In the genomic region with DNA sequence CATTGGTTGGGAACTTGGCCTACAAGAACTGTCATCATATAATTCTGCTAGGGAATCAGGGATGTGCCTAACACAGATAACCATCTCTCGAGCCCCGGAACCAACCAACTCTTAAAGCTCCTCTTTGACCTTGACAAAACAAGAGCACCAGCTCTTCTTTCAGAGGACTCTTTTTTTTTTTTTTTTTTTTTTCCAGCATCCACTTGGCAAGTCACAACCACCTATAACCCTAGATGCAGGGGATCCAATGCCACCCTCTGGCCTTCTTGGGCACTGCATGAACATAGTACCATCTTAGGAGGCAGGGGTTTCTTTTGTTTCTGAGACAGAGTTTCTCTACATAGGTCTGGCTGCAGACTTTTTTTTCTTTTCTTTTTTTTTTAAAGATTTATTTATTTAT, we compare ENCODE assay signal across 12 mouse cellular contexts. TPM values are rescaled to one million over a fixed set of nuclear protein-coding genes. Genes with fewer than 3 reads are reported as not detected.
DNase-seq lines count a peak whose midpoint lies in the region; ATAC-seq and TF ChIP-seq lines count a peak whose summit lies in the region.
"Had no signal": no experiment of that assay in that cellular context is flagged by ENCODE, and none has a peak within 500 bp of the region (broad histone marks: within the 10 kb centered on the region; RNA-seq: fewer than 3 reads in every experiment).

No protein-coding gene starts in this region.

- no peak overlapping the region for H3K9ac ChIP-seq in kidney, embryonic 14.5 days (ENCODE audit: low read depth, low read length)
- H3K9ac ChIP-seq in CH12.LX (ENCODE audit: insufficient read depth, low read depth): no peak overlapping the region
- H3K9ac ChIP-seq: liver, embryonic 14.5 days had no signal

- TF ChIP-seq RAD21 in CH12.LX (IDR thresholded peaks at IDR 0.05; ENCODE audit: low read depth, low read length): peak; percentile 15

- H3K79me2 ChIP-seq in CH12.LX (replicated peaks; ENCODE audit: control insufficient read depth, extremely low read depth, insufficient read depth, poor library complexity, severe bottlenecking): no peaks in the 10 kb centered on the region

- no peak for ATAC-seq in kidney, embryonic 14.5 days (ENCODE audit: low FRiP score, low TSS enrichment)
- ATAC-seq in megakaryocyte progenitor cell, adult 5-6 weeks (replicated peaks; ENCODE audit: poor library complexity): peak; percentile 70
- no peak for ATAC-seq in activated CD4-positive, CD25-positive, alpha-beta regulatory T cell, adult 4 months

- WGBS in kidney, adult 2 months: 56% methylated on average over 2 of the region's 2 CpGs
- 83% methylated on average over 2 of the region's 2 CpGs for WGBS in kidney, embryonic 14.5 days

- in situ Hi-C loops in CH12.LX (cut with MboI; ENCODE audit: low pct_ligation_motif_present, low pct_unique_long_range_greater_than_20kb, low sequenced_read_pairs): no loop called here

- DNase-seq in kidney, adult 2 months: no peak
- no peak for DNase-seq in CH12.LX (ENCODE audit: extremely low read depth)
- DNase-seq in T-cell, adult 2 months (ENCODE audit: low spot score): peak; percentile 39
- DNase-seq in gastrocnemius, postnatal 25 days: no peak
- no peak for DNase-seq in layer of hippocampus, adult 8-10 months (ENCODE audit: low spot score in 2 of 2)
- DNase-seq: cerebellum, adult 8-10 months; right cerebral cortex, postnatal 14 days had no signal

- no peaks in the 10 kb centered on the region for H3K36me3 ChIP-seq in kidney, adult 2 months (ENCODE audit: control insufficient read depth, insufficient read depth, low read length)
- H3K36me3 ChIP-seq in kidney, embryonic 14.5 days (ENCODE audit: control insufficient read depth, insufficient read depth, low read length): no peaks in the 10 kb centered on the region
- no peaks in the 10 kb centered on the region for H3K36me3 ChIP-seq in CH12.LX (replicated peaks in 1 of 2; ENCODE audit: control insufficient read depth in 1 of 2, insufficient read depth in 1 of 2, low read length in 1 of 2)

- no peak for TF ChIP-seq POLR2A in kidney, adult 2 months (IDR thresholded peaks at IDR 0.05; ENCODE audit: low read depth, low read length)
- no peak for TF ChIP-seq POLR2A in CH12.LX (IDR thresholded peaks at IDR 0.05; ENCODE audit: low read depth, low read length)

- no peaks in the 10 kb centered on the region for H3K27me3 ChIP-seq in kidney, adult 2 months (replicated peaks; ENCODE audit: control insufficient read depth, insufficient read depth, low read length)
- H3K27me3 ChIP-seq in kidney, embryonic 14.5 days (ENCODE audit: control insufficient read depth, insufficient read depth, low read length): no peaks in the 10 kb centered on the region
- no peaks in the 10 kb centered on the region for H3K27me3 ChIP-seq in CH12.LX (replicated peaks)

- dilution Hi-C loops in CH12.LX (cut with MboI; ENCODE audit: extremely low pct_ligation_motif_present, extremely low pct_unique_long_range_greater_than_20kb, low sequenced_read_pairs): no loop called here

- TF ChIP-seq CTCF in kidney, adult 2 months (conservative IDR thresholded peaks at IDR 0.05; ENCODE audit: insufficient read depth, insufficient read length, low read depth, low read length): peak; percentile 33; the same call in 1 of the 2 replicates
- TF ChIP-seq CTCF in CH12.LX (conservative IDR thresholded peaks at IDR 0.05 in 1 of 2, IDR thresholded peaks at IDR 0.05 in 1 of 2; ENCODE audit: low read depth in 2 of 2, low read length in 2 of 2): peak; percentile 13 to 44; a peak in 2 of 4 replicates

- no peak overlapping the region for H3K27ac ChIP-seq in kidney, adult 2 months (ENCODE audit: insufficient read depth, low read depth, low read length)
- H3K27ac ChIP-seq in kidney, embryonic 14.5 days (ENCODE audit: low read depth, low read length): no peak overlapping the region
- H3K27ac ChIP-seq in CH12.LX (ENCODE audit: insufficient read depth, low read depth): no peak overlapping the region
- H3K27ac ChIP-seq: liver, embryonic 14.5 days had no signal

- H3K4me1 ChIP-seq in kidney, adult 2 months (ENCODE audit: control insufficient read depth, insufficient read depth, low read length): no peaks in the 10 kb centered on the region
- no peaks in the 10 kb centered on the region for H3K4me1 ChIP-seq in kidney, embryonic 14.5 days (ENCODE audit: control insufficient read depth, insufficient read depth, low read length)
- peaks cover 5 to 28% of the 10 kb centered on the region in 2 experiments for H3K4me1 ChIP-seq in CH12.LX (ENCODE audit: control insufficient read depth in 1 of 2, insufficient read depth in 2 of 2)

- no peak overlapping the region for H3K4me2 ChIP-seq in kidney, embryonic 14.5 days (replicated peaks; ENCODE audit: low read depth, low read length)
- H3K4me2 ChIP-seq in CH12.LX (ENCODE audit: insufficient read depth, low read depth, poor library complexity, severe bottlenecking): no peak overlapping the region

- TF ChIP-seq EP300 in CH12.LX (IDR thresholded peaks at IDR 0.05; ENCODE audit: low read length): no peak

- no peaks in the 10 kb centered on the region for H3K9me3 ChIP-seq in kidney, embryonic 14.5 days (ENCODE audit: control insufficient read depth, low read length)
- no peaks in the 10 kb centered on the region for H3K9me3 ChIP-seq in CH12.LX (replicated peaks; ENCODE audit: low read length)

- no peak overlapping the region for H3K4me3 ChIP-seq in kidney, adult 2 months (ENCODE audit: insufficient read depth, low read depth, low read length)
- no peak overlapping the region for H3K4me3 ChIP-seq in kidney, embryonic 14.5 days (ENCODE audit: low read length)
- H3K4me3 ChIP-seq in CH12.LX (replicated peaks in 1 of 3; ENCODE audit: low read depth in 2 of 3, low read length in 2 of 3, poor library complexity in 1 of 3): no peak overlapping the region
- H3K4me3 ChIP-seq: myocyte had no signal

TF ChIP-seq in CH12.LX, 34 proteins besides CTCF, POLR2A, EP300 and RAD21:
- TF ChIP-seq ZNF384 (IDR thresholded peaks at IDR 0.05; ENCODE audit: low read depth, low read length): peak; percentile 92
- TF ChIP-seq UBTF (IDR thresholded peaks at IDR 0.05; ENCODE audit: low read depth, low read length): no peak
- TF ChIP-seq SMC3 (IDR thresholded peaks at IDR 0.05; ENCODE audit: low read depth, low read length): peak; percentile 10; the same call in 1 of the 2 replicates

RNA-seq across cellular contexts. Expression of a gene that starts 10.4 kb away (rescaled TPM):
- polyA plus RNA-seq in kidney, adult 2 months (2012; rRNA removed): 0.12 and 0.14 TPM in 2 replicates
- 0.47 and 0.76 TPM in 2 replicates for polyA plus RNA-seq in kidney, embryonic 14.5 days (2014; fragmentation: Nextera tagmentation; extraction: Ambion mirVana)
- total RNA-seq in CH12.LX (2012; rRNA removed): 0.42 and 0.67 TPM in 2 replicates
- 0.43 and 0.63 TPM in 2 replicates for total RNA-seq in CH12.LX (2014; rRNA removed)
- 0.47 and 0.61 TPM in 2 replicates for polyA plus RNA-seq in CH12.LX (2012; ENCODE audit: insufficient read length, low read depth)
- 0.90 and 0.99 TPM in 2 replicates for total RNA-seq in megakaryocyte progenitor cell, adult 5-6 weeks (2015)
- total RNA-seq in megakaryocyte progenitor cell, adult 5-6 weeks (2017): 0.47 and 0.71 TPM in 2 replicates
- under 1 TPM; 0.15 to 0.37 TPM for polyA plus RNA-seq in activated CD4-positive, CD25-positive, alpha-beta regulatory T cell, adult 4 months (2017; shearing (Covaris generic))
- total RNA-seq in gastrocnemius, postnatal 25 days (2021): under 1 TPM; 0.05 to 0.08 TPM
- total RNA-seq in layer of hippocampus, adult 8-10 months (2022): under 1 TPM; 0.16 to 0.41 (median 0.32) TPM

RNA-seq across cellular contexts. Expression of a gene that starts 41.9 kb away (rescaled TPM):
- 75.5 and 95.4 TPM in 2 replicates for polyA plus RNA-seq in kidney, adult 2 months (2012; rRNA removed)
- 515 and 579 TPM in 2 replicates for polyA plus RNA-seq in kidney, embryonic 14.5 days (2014; fragmentation: Nextera tagmentation; extraction: Ambion mirVana)
- total RNA-seq in CH12.LX (2012; rRNA removed) (309 and 364 TPM in 2 replicates), CH12.LX (2014; rRNA removed) (448 and 501 TPM in 2 replicates)
- 810 and 952 TPM in 2 replicates for polyA plus RNA-seq in CH12.LX (2012; ENCODE audit: insufficient read length, low read depth)
- total RNA-seq in megakaryocyte progenitor cell, adult 5-6 weeks (2015): 515 and 516 TPM in 2 replicates
- 880 and 886 TPM in 2 replicates for total RNA-seq in megakaryocyte progenitor cell, adult 5-6 weeks (2017)
- 100 to 1,000 TPM; 850 to 880 TPM for polyA plus RNA-seq in activated CD4-positive, CD25-positive, alpha-beta regulatory T cell, adult 4 months (2017; shearing (Covaris generic))
- 100 to 1,000 TPM; 133 to 716 TPM for total RNA-seq in gastrocnemius, postnatal 25 days (2021)
- 100 to 1,000 TPM; 143 to 186 (median 163) TPM for total RNA-seq in layer of hippocampus, adult 8-10 months (2022)
